Mouse (Mus musculus): ENCODE measurements around the gene Des. TPM values are rescaled to one million over a fixed set of nuclear protein-coding genes. Genes with fewer than 3 reads are reported as not detected.

Gene Des
- polyA plus RNA-seq (2021; fragmentation: Nextera tagmentation) = 1.2 TPM in 2 replicates
- long read RNA-seq, experiment 1, partial matches to known transcripts = 0 of 4 reads
- long read RNA-seq, experiment 1, other reads (novel, unspliced or antisense) = 0 of 4 reads
- long read RNA-seq, experiment 2, transcript Des-201 (9 exons, 3,028 nt) = major isoform, 16 of 17 reads
- long read RNA-seq, experiment 2, partial matches to known transcripts = 1 of 17 reads
- long read RNA-seq, experiment 2, other reads (novel, unspliced or antisense) = 0 of 17 reads

GRCm38 (mm10) chr1:75360112-75361031 lies at the start of gene Des:
Gene Des, plus strand, starts transcription at chr1:75360329.

GRCm38 (mm10) chr1:75317241-75318201 lies 42.6 kb upstream of the Des start, which contains the start of gene Dnpep:
Gene Dnpep, minus strand, starts transcription at chr1:75317990.

GRCm38 (mm10) chr1:75374950-75375936 lies 15.1 kb downstream of the Des start, which contains the start of gene Speg:
Gene Speg, plus strand, starts transcription at chr1:75375297.

Other genes starting within 250 kb of the Des start
- 3.3 and 3.6 TPM in 2 replicates for gene Nhej1, start 235.1 kb upstream of the Des start, polyA plus RNA-seq (2021; fragmentation: Nextera tagmentation)
- 1.0 and 1.5 TPM in 2 replicates for gene Slc23a3, start 226.4 kb upstream of the Des start, polyA plus RNA-seq (2021; fragmentation: Nextera tagmentation)
- 7.4 and 10.8 TPM in 2 replicates for gene Cnppd1, start 217.6 kb upstream of the Des start, polyA plus RNA-seq (2021; fragmentation: Nextera tagmentation)
- gene Retreg2, start 217.6 kb upstream of the Des start, polyA plus RNA-seq (2021; fragmentation: Nextera tagmentation) = 70.3 and 86.5 TPM in 2 replicates
- 38.0 and 45.0 TPM in 2 replicates for gene Zfand2b, start 191.7 kb upstream of the Des start, polyA plus RNA-seq (2021; fragmentation: Nextera tagmentation)
- gene Abcb6, start 179.9 kb upstream of the Des start, polyA plus RNA-seq (2021; fragmentation: Nextera tagmentation) = 12.8 and 13.0 TPM in 2 replicates
- 9.8 and 11.1 TPM in 2 replicates for gene Ankzf1, start 168.2 kb upstream of the Des start, polyA plus RNA-seq (2021; fragmentation: Nextera tagmentation)
- 44.9 and 48.7 TPM in 2 replicates for gene Atg9a, start 168.1 kb upstream of the Des start, polyA plus RNA-seq (2021; fragmentation: Nextera tagmentation)
- 2.3 and 3.4 TPM in 2 replicates for gene Glb1l, start 149.5 kb upstream of the Des start, polyA plus RNA-seq (2021; fragmentation: Nextera tagmentation)
- gene Stk16, start 149.5 kb upstream of the Des start, polyA plus RNA-seq (2021; fragmentation: Nextera tagmentation) = 78.9 and 82.4 TPM in 2 replicates
- 181 and 191 TPM in 2 replicates for gene Tuba4a, start 140.5 kb upstream of the Des start, polyA plus RNA-seq (2021; fragmentation: Nextera tagmentation)
- gene A630095N17Rik, start 128.2 kb upstream of the Des start, polyA plus RNA-seq (2021; fragmentation: Nextera tagmentation) = not detected in 2 replicates
- 46.9 and 49.3 TPM in 2 replicates for gene Dnajb2, start 123.9 kb upstream of the Des start, polyA plus RNA-seq (2021; fragmentation: Nextera tagmentation)
- 65.6 and 80.8 TPM in 2 replicates for gene Ptprn, start 95.8 kb upstream of the Des start, polyA plus RNA-seq (2021; fragmentation: Nextera tagmentation)
- gene Resp18, start 81.9 kb upstream of the Des start, polyA plus RNA-seq (2021; fragmentation: Nextera tagmentation) = 215 and 219 TPM in 2 replicates
- 68.5 and 77.2 TPM in 2 replicates for gene Dnpep, start 42.3 kb upstream of the Des start, polyA plus RNA-seq (2021; fragmentation: Nextera tagmentation)
- gene Speg, start 15.0 kb downstream of the Des start, polyA plus RNA-seq (2021; fragmentation: Nextera tagmentation) = 50.9 and 52.6 TPM in 2 replicates
- gene Gmppa, start 75.6 kb downstream of the Des start, polyA plus RNA-seq (2021; fragmentation: Nextera tagmentation) = 28.5 and 31.3 TPM in 2 replicates
- gene Asic4, start 90.1 kb downstream of the Des start, polyA plus RNA-seq (2021; fragmentation: Nextera tagmentation) = 0.77 and 1.3 TPM in 2 replicates
- 77.7 and 104 TPM in 2 replicates for gene Chpf, start 119.0 kb downstream of the Des start, polyA plus RNA-seq (2021; fragmentation: Nextera tagmentation)
- 38.9 and 45.8 TPM in 2 replicates for gene Tmem198, start 119.2 kb downstream of the Des start, polyA plus RNA-seq (2021; fragmentation: Nextera tagmentation)
- gene Obsl1, start 146.1 kb downstream of the Des start, polyA plus RNA-seq (2021; fragmentation: Nextera tagmentation) = 5.6 and 5.9 TPM in 2 replicates
- 1.7 and 1.8 TPM in 2 replicates for gene Inha, start 146.7 kb downstream of the Des start, polyA plus RNA-seq (2021; fragmentation: Nextera tagmentation)
- 8.7 and 12.1 TPM in 2 replicates for gene Stk11ip, start 161.2 kb downstream of the Des start, polyA plus RNA-seq (2021; fragmentation: Nextera tagmentation)
- 18.9 and 23.2 TPM in 2 replicates for gene Slc4a3, start 185.9 kb downstream of the Des start, polyA plus RNA-seq (2021; fragmentation: Nextera tagmentation)

Measured in layer of hippocampus, adult 6 months (tissue).